Mouse (Mus musculus) bone marrow, adult 2 months (tissue): ENCODE results near the gene Stat3.

ENCODE experiments used
- CTCF ChIP-seq: fragments of 200-500 bp; IDR thresholded peaks from 2 replicates; pipeline ENCODE4 v1.5.1; 2011; ENCODE audit warnings: low read length, control low read depth; ENCODE audit not compliant: control insufficient read depth, insufficient read depth
- POLR2A ChIP-seq: fragments of 200-500 bp; IDR thresholded peaks from 2 replicates; pipeline ENCODE4 v1.6.1; 2011; ENCODE audit warnings: low read depth, mild to moderate bottlenecking, control low read depth, low read length, borderline replicate concordance; ENCODE audit not compliant: control insufficient read depth

DNA sequence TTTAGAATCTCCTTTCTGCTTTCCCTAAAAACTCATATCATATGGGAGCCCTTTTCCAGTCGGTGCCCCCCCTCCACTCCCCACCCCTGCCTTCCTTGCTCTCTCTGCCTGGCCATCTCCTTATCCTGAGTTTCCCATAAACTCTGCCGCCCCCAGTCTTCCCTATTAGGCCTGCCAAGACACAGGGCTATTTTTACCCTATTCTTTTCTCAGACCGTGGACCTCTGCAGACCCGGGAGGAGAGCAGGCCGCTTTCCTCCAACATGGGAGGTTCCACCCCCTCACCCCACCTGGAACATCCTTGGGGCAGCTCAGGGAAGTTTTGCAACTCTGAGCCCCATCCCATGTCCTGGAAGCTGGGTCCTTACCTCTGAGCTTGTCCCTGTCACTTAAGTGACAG, 28.0 kb upstream of the Stat3 start:
- TF ChIP-seq POLR2A = no peak
- no peak for TF ChIP-seq CTCF
